Mouse (Mus musculus): ENCODE measurements around the gene Tle2.

The Tle2 gene

DNA sequence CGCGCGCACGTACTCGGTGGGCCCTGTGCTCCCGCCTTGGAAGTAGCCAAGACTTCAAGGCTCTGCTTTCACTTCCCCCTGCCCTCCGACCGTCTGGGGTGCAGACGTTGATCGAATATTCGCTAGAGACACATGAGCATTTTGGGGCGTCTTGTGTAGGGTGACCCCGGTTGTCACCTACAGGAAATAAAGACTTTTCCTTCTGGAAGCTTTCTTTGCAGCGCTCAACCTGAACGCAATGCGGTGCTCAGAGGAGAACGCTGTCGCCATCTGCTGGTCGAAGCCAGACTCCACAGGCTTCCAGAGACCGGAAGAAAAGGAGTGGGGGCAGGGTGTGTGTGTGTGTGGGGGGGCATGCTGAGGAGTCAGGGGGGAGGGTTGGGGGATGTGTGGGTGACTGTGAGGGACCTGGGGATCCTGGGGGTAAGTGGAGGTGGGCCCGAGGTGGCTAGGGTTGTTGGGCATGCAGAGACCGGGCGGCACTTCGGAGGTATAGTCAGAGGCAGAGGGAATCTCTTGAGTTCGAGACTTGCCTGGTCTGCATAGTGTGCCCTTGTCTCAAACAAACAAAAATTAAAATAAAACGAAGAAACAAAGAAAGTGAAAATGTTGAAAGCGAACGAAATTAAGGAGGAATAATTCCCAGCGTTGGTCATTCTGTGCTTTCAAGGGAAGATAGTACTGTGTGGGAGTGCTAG is 30.8 kb downstream of the Tle2 start:
- DNase-seq (ENCODE audit: low read depth): peak; percentile 92

GRCm38 (mm10) chr10:81605666-81605973 is 31.3 kb downstream of the Tle2 start:
- DNase-seq (ENCODE audit: low read depth): no peak

GRCm38 (mm10) chr10:81605974-81606751 is 31.8 kb downstream of the Tle2 start, which contains the start of gene BC025920:
Gene BC025920, plus strand, starts transcription at chr10:81606270.
- DNase-seq (ENCODE audit: low read depth): peak; percentile 92

GRCm38 (mm10) chr10:81608308-81608707 is 33.9 kb downstream of the Tle2 start:
- DNase-seq (ENCODE audit: low read depth): no peak

DNA sequence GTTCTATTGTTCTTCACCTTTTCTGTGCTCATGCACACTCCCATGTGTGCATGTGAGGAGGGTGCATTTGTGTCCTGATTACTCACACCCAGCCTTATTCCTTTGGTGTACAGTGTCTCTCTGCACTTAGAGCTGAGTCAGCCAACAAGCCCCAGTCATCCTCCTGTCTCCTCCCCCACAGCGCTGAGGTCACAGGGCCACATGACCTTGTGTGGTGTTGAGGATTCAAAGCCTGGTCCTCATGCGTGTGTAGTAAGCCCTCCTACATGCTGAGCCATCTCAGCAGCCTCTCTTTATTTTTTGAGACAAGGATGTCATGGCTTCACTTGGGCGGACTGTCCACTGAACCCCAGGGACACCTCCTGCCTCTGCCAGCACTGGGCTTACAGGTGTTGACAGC is 38.4 kb downstream of the Tle2 start:
- DNase-seq (ENCODE audit: low read depth): no peak

GRCm38 (mm10) chr10:81615486-81615885 is 41.1 kb downstream of the Tle2 start:
- DNase-seq (ENCODE audit: low read depth): no peak

- no peak for DNase-seq (ENCODE audit: low read depth)
Measured at GRCm38 (mm10) chr10:81619976-81620375, 45.6 kb downstream of the Tle2 start.

DNA sequence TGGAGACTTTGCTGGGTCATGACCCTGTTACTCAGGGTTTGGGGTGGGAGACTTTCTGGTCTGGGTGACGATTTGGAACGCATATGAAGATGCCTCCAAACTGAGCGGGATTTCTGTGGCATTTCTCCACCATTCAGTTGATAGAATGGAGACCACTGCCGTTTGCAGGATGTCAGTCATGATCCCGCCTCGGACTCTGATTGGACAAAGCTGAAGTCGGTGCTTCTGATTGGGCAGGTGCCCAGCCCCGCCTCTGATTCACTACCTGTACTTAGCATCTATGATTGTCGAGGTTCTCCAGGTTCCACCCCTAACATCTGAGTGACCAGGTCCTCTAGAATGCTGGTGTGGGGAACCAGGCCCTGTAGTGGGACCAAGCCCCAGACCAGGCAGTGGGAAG is 46.4 kb downstream of the Tle2 start:
- DNase-seq (ENCODE audit: low read depth): no peak

GRCm38 (mm10) chr10:81623441-81623840 is 49.1 kb downstream of the Tle2 start:
- no peak for DNase-seq (ENCODE audit: low read depth)

DNA sequence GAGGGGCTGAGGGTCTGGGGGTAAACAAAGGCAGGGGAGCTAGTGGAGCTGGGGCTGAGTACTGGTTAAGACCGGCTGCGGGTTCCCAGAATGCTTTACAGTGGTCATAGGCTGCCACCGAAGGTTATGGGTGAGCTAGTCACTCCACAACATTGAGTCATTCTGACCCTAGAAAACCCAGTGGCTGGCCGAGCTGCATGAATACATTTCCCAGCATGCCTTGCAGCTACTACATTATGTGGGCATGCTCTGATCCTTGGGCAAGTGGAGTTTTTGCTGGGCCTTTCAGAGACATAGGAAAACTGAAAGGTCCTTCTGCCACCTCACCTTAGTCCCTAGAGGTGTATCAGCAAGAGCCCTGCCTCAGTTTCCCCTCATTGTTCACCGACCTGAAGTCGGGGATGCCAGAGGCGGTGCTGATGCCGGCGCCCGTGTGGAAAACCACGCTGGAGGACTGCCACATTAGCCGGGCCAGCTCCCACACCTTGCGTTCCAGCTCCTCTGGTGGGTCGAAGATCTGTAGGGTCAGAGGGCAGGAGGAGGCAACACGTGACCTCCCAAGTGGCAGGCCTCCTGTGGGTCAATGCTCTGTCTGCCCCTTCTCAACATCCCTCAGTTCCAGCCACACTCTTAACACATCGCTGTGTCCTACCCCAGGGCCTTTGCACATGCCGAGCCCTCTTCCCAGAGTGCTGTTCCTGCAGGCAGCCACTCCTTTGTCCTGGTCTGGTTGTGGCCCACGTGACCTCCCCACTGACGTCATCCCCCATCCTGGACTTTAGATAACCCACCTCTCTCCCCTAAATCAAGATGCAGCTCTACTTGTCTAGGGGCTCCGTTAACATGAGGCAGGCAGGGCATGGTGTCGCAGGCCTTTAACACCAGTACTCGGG is 52.0 kb downstream of the Tle2 start:
- DNase-seq (ENCODE audit: low read depth): no peak

GRCm38 (mm10) chr10:81626994-81627835 is 52.9 kb downstream of the Tle2 start, which contains the start of gene Sirt6:
Gene Sirt6, minus strand, starts transcription at chr10:81627797.
- peak; percentile 89 for DNase-seq (ENCODE audit: low read depth)

- no peak for DNase-seq (ENCODE audit: low read depth)
Measured at GRCm38 (mm10) chr10:81627836-81628220, 53.5 kb downstream of the Tle2 start.

- no peak for DNase-seq (ENCODE audit: low read depth)
Measured at GRCm38 (mm10) chr10:81628390-81628789, 54.0 kb downstream of the Tle2 start, which contains the start of gene Ankrd24. Gene Ankrd24, plus strand, starts transcription at chr10:81628540.

DNA sequence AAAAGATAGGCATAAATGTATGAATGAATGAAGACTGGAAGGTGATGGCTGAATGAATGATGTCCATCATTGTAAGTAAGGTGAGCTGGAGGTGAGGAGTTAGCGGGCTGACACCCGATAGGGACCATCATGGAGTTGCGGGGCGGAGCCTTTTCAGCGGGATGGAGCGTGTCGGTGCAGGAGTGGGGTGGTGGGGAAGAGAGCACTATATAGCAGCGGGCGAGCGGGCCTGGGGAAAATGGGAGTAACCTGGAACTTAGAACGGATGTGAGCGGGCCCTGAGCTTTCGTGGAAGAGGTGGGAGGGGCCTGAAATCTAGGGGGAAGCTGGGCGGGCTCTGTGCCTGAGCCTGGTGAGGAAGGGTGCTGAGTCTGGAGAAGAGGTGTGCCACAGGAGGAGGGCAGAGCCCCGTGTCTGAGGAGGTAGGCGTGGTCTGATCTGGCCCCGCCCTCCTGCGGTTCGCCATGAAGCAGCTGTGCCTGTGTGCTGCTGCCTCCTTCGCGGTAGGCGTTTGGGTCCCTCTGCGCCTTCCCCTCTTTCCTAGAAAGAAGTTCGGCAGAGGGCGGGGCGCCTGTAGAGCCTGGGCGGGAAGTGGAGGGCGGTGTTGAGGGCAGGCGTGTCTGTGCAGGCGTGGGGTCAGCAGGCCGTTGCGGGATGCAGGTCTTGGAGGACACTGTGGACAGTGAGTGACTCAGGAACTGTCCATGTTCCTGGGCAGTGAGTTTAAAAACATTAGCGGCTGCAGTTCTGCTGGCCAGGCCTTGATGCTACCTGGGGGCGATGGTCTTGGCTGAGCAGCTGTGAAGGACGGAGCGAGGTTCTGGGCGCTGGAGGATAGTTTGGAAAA is 59.1 kb downstream of the Tle2 start:
- peak; percentile 90 for DNase-seq (ENCODE audit: low read depth)

GRCm38 (mm10) chr10:81636338-81636737 is 62.0 kb downstream of the Tle2 start:
- no peak for DNase-seq (ENCODE audit: low read depth)

GRCm38 (mm10) chr10:81638101-81638500 is 63.7 kb downstream of the Tle2 start:
- DNase-seq (ENCODE audit: low read depth): no peak
